Mouse (Mus musculus): ENCODE measurements around the gene Slc1a1.

DNA sequence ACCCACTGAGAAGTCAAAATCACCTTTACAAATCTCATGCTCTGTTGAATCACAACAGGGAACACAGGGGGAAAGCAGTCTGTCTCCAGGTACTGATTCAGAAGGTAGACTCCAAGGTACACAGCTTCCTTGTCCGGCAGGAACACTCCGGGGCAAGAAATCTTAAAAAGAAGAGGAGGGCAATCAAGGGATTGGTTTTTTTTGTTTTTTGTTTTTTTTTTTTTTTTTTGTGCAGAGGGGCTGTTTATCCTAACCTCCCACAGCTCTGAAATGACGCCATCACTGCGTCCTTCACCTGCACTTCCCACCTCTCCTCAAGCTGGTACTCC, 128.6 kb downstream of the Slc1a1 start:
- no peak for TF ChIP-seq CTCF (IDR thresholded peaks at IDR 0.05; ENCODE audit: low read depth)
- TF ChIP-seq EP300 (IDR thresholded peaks at IDR 0.05; ENCODE audit: low read depth): no peak
